Mouse (Mus musculus) hindbrain, embryonic 15.5 days (tissue): ENCODE data around the gene Mrpl33. TPM values are rescaled to one million over a fixed set of nuclear protein-coding genes. Genes with fewer than 3 reads are reported as not detected.

Experiments used
- ATAC-seq: fragments of 200-750 bp; cut with Nextera tagmentation; 2 replicates; pipeline ENCODE4 v1.8.0; 2017; ENCODE audit warnings: low read depth, moderate number of reproducible peaks, moderate TSS enrichment; ENCODE audit not compliant: low FRiP score
- H3K27ac ChIP-seq: fragments of 300-500 bp; sonication (generic); replicated peaks from 2 replicates; pipeline ENCODE4 v1.5.1; 2015; ENCODE audit warnings: mild to moderate bottlenecking, inconsistent platforms
- H3K27me3 ChIP-seq: fragments of 300-500 bp; sonication (generic); 2 replicates; pipeline ENCODE4 v1.6.1; 2015; ENCODE audit warnings: control low read depth, inconsistent platforms
- H3K36me3 ChIP-seq: fragments of 300-500 bp; sonication (generic); 2 replicates; pipeline ENCODE4 v1.6.1; 2015; ENCODE audit warnings: control low read depth, inconsistent platforms
- H3K4me1 ChIP-seq: fragments of 300-500 bp; sonication (generic); replicated peaks from 2 replicates; pipeline ENCODE4 v1.6.1; 2015; ENCODE audit warnings: control low read depth, inconsistent platforms
- H3K4me2 ChIP-seq: fragments of 300-500 bp; sonication (generic); 2 replicates; pipeline ENCODE4 v1.6.1; 2015; ENCODE audit warnings: moderate library complexity, mild to moderate bottlenecking, inconsistent platforms
- H3K4me3 ChIP-seq: fragments of 300-500 bp; sonication (generic); 2 replicates; pipeline ENCODE4 v1.5.1; 2015; ENCODE audit warnings: mild to moderate bottlenecking, inconsistent platforms
- H3K9ac ChIP-seq: fragments of 300-500 bp; sonication (generic); 2 replicates; pipeline ENCODE4 v1.6.1; 2015; ENCODE audit warnings: inconsistent platforms
- H3K9me3 ChIP-seq: fragments of 300-500 bp; sonication (generic); 2 replicates; pipeline ENCODE4 v1.6.1; 2016; ENCODE audit warnings: control low read depth, inconsistent platforms
- WGBS: fragments of 180-500 bp; shearing (Covaris S2); methylation state at CpG from one replicate; pipeline ENCODE4 v1.1.7; 2015; 5-methylcytosine and 5-hydroxymethylcytosine counted together
- polyA plus RNA-seq: library from polyadenylated mRNA; unstranded; fragments of >200 nt; fragmentation: Nextera tagmentation; extraction: Ambion mirVana; gene quantifications from 2 replicates; pipeline ENCODE4 v1.2.1, GENCODE M21; 2015

Gene Mrpl33
- polyA plus RNA-seq, 1 experiment from 2014 or later = 213 TPM

DNA sequence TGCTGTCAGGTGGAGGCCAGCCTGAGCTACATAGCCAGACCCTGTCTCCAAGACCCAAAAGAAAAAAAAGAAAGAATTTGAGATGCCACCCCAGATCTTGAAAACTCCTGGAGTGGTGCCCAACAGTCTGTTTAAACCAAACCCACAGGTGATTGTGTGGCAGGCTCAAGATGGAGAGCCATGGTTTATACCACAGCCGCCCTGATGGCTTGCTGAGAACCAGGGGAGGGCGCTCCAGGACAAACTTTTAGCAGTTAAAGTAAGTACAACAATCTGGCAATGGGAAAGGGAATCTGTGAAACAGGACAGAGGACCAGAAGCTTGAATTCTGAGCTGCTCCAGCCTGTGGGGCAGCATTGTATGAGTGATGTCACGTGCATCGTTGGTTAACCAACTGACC is 1.8 kb downstream of the Mrpl33 start:
- Histone ChIP-seq H3K4me2 (no peak overlapping the region), H3K9ac (no peak overlapping the region), H3K36me3 (no peaks in the 10 kb centered on the region), H3K27ac (no peak overlapping the region), H3K27me3 (no peaks in the 10 kb centered on the region; the same call in 1 of the 2 replicates), H3K4me1 (peaks cover 9% of the 10 kb centered on the region), H3K9me3 (no peaks in the 10 kb centered on the region), H3K4me3 (no peak overlapping the region)
- ATAC-seq = no peak
- 57% methylated on average over 4 of the region's 4 CpGs for WGBS

DNA sequence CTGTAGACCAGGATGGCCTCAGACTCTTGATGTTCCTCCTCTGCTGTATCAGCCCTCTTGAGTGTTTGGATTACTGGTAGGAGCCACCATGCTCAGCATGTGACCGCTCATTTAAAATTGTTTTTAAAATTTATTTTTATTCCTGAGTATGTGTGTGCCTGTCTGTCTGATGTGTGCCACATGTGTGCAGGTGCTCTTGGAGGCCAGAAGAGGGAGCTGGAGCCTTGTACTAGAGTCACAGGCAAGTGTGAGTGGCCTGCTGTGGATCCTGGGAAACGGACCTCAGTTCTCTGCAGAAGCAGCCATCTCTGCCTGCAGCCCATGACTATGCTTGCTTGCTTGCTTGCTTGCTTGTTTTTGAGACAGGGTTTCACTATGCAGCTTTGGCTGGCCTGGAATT is 2.4 kb downstream of the Mrpl33 start:
- Histone ChIP-seq H3K4me2 (no peak overlapping the region), H3K36me3 (no peaks in the 10 kb centered on the region), H3K27ac (no peak overlapping the region), H3K4me3 (no peak overlapping the region), H3K9me3 (no peaks in the 10 kb centered on the region), H3K27me3 (no peaks in the 10 kb centered on the region; the same call in 1 of the 2 replicates), H3K9ac (no peak overlapping the region), H3K4me1 (peaks cover 9% of the 10 kb centered on the region)
- no peak for ATAC-seq
- 79% methylated on average over 2 of the region's 2 CpGs for WGBS

DNA sequence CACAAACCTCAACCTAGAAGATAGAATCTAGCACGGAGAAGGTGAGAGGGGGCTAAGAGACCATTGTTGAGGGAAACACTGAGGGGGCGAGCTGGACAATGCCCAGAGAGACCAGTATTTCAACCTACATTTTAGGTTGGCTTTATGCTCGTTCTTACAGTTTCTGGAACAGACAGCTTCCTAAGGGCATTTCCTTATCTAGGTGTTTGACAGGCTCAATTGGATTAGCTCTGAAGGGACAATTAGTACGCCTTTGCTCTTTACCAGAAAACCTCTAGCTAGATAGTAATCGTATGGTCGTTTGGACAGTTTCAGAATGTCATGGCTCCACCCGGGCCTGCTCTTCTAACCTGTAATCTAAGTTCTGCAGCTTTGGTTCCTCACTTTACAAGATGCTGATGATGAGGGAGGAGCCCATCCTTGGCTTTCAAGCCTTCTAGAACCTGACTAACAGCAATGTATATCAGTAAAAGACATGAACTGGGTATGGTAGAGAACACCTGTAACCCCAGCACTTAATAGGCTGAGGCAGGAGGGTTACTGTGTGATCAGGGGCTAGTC is 4.5 kb downstream of the Mrpl33 start:
- 85% methylated on average over 7 of the region's 7 CpGs for WGBS
- ATAC-seq = no peak

DNA sequence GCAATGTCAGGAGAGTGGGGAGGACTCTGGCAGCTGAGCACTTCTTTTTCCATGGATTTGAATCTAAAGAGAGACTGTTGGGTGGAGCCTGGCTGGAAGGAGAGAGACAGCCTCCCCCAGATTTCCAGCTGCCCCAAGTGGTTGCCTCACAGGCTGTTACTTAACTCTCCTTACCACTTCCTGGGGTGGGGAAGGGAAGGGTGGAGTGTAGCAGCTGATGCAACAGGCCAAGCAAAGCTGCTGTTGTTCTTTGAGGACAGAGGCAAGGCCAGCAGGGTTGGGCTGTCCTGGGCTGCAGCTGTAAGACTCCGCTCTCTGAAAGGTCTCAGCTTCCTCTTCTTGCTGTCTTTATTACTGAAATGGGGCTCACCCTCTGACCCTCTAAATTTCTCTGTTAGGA is 5.6 kb downstream of the Mrpl33 start:
- Histone ChIP-seq H3K4me2 (no peak overlapping the region), H3K9me3 (no peaks in the 10 kb centered on the region), H3K27me3 (no peaks in the 10 kb centered on the region), H3K9ac (no peak overlapping the region), H3K4me1 (no peaks in the 10 kb centered on the region), H3K27ac (no peak overlapping the region), H3K4me3 (no peak overlapping the region), H3K36me3 (no peaks in the 10 kb centered on the region)
- ATAC-seq = no peak
- WGBS = 86% methylated on average over 1 of the region's 1 CpGs

More for the DNA sequence above, 4.5 kb downstream of the Mrpl33 start:
- Histone ChIP-seq H3K27ac (no peak overlapping the region), H3K4me2 (no peak overlapping the region), H3K4me1 (peaks cover 9% of the 10 kb centered on the region), H3K4me3 (no peak overlapping the region), H3K9ac (no peak overlapping the region), H3K36me3 (no peaks in the 10 kb centered on the region), H3K9me3 (no peaks in the 10 kb centered on the region), H3K27me3 (no peaks in the 10 kb centered on the region)

DNA sequence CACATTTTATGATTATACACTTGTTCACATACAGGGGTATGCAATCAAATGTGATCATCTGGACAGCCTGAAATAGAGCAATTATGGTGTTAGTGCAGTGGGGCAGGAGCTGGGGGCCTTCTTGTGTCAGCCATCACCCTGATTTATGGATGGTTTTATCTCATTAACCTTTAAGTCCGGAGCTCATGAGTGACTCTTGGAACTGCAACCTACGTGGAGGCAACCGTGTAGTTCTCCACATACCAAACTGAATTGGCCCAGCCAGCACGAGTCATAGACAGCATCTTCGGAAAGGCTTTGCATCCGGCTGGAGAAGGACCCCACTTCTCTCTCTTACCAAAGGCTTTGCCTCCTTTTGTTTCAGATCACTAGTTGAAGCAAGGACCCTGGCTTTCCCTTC is 7.0 kb downstream of the Mrpl33 start:
- Histone ChIP-seq H3K4me2 (no peak overlapping the region), H3K9ac (no peak overlapping the region), H3K4me1 (no peaks in the 10 kb centered on the region), H3K4me3 (no peak overlapping the region), H3K27me3 (no peaks in the 10 kb centered on the region), H3K27ac (no peak overlapping the region), H3K9me3 (no peaks in the 10 kb centered on the region), H3K36me3 (no peaks in the 10 kb centered on the region)
- ATAC-seq = no peak
- 91% methylated on average over 6 of the region's 6 CpGs for WGBS

DNA sequence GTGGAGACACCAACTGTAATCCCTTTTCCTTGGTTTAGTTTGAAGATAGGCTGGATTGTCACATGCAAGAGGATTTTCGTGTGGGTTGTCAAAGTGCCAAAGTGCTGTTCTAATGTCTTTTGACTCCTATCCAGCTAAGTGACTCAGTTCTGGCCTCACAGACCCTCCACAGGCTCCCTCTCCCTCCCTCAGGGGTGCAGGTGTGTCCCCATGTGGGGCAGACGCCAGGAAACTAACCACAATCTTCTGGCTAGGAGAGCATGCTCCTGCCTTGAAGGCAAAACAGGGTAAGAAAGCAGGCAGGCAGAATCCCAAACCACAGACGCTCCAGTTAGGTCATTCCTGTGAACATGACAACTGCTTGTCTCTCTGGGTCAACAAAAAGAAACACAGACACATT is 9.4 kb downstream of the Mrpl33 start:
- no peak for ATAC-seq
- H3K4me1 ChIP-seq = no peaks in the 10 kb centered on the region
- H3K36me3 ChIP-seq = no peaks in the 10 kb centered on the region
- H3K9ac ChIP-seq = no peak overlapping the region
- no peak overlapping the region for H3K4me2 ChIP-seq
- H3K27ac ChIP-seq = no peak overlapping the region
- H3K4me3 ChIP-seq = no peak overlapping the region
- WGBS = 60% methylated on average over 3 of the region's 3 CpGs
- no peaks in the 10 kb centered on the region for H3K9me3 ChIP-seq
- no peaks in the 10 kb centered on the region for H3K27me3 ChIP-seq

DNA sequence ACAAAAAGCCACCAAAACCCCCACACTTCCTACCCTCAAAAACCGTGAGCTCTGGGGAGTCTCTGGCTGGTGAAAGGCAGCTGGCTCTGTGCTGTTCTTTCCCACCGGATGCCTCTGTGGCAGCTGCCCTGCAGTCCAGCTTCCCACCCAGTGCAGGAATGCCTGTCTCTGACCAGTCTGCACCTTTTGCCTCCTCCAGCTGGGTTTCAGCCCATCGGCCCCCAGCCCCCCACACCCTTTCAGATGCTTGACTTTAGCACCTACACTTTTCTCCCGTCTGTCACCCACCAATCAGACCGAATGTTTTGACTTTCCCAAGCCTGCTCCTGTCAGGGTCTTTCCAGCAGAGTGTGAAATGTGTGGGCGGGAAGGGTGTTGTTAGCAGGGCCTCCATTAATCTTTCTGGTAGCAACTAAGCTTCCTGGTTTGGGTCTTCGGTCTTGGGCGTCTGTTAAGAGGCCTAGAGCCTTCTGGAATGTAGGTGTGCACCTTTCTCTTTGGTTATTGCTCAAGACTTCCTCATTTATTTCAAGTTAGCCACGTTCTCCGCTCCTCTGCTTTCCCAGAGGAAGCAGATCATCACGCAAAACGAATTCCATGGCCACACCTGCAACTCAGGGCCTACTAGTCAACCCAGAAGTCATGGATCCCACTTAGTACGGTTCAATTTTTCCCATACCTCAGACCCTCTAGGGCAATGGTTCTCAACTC is 13.8 kb downstream of the Mrpl33 start:
- ATAC-seq = no peak
- no peaks in the 10 kb centered on the region for H3K36me3 ChIP-seq
- H3K27me3 ChIP-seq = no peaks in the 10 kb centered on the region
- peaks cover 19% of the 10 kb centered on the region for H3K4me1 ChIP-seq
- 83% methylated on average over 13 of the region's 13 CpGs for WGBS
- no peak overlapping the region for H3K27ac ChIP-seq
- H3K4me3 ChIP-seq = no peak overlapping the region
- H3K9me3 ChIP-seq = no peaks in the 10 kb centered on the region
- H3K4me2 ChIP-seq = no peak overlapping the region
- H3K9ac ChIP-seq = no peak overlapping the region

DNA sequence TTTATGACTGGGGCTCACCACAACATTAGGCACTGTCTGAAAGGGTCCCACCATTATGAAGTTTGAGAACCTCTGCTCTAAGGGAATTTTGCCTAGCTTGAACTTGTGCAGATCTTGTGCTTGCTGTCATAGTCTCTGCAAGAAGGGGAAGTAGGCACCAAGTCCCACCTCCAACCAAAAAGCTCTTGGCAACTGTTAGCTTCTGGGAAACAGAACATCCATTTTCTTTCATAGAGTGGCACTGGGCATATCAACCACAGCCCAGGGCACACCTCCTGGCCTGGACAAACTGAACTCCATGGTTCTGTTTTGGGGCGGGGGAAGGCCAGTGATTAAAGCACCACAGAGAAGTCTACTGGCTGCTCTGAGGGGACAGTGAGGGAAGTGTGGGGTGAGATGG is 14.5 kb downstream of the Mrpl33 start:
- Histone ChIP-seq H3K9me3 (no peaks in the 10 kb centered on the region), H3K9ac (no peak overlapping the region), H3K27ac (no peak overlapping the region), H3K4me1 (peaks cover 19% of the 10 kb centered on the region), H3K4me3 (no peak overlapping the region), H3K36me3 (no peaks in the 10 kb centered on the region), H3K27me3 (no peaks in the 10 kb centered on the region), H3K4me2 (no peak overlapping the region)
- WGBS = 92% methylated on average over 1 of the region's 1 CpGs
- ATAC-seq = no peak

DNA sequence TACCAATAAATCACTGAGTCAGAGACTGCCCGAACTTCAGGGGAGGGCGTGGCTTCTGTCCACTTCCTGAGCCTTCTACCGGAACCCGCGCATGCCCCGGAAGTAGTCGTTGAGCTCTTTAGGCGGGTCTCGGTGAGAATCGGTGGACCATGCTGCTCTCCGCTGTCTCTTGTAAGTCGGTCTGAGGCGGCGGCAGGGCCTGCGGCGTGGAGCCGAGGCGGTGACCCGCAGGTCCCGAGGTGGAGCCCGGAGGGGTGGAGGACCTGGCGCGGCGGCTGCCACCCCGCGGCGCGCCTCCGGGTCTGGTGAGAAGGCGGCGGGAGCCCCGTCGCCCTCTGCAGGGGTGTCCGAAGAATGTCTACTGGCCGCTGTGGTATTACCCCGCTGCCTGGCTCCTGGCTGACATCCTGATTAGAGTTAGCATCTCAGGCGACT is 17.1 kb downstream of the Mrpl33 start:
- Histone ChIP-seq H3K9me3 (no peaks in the 10 kb centered on the region), H3K9ac (peak overlapping the region; percentile 64), H3K4me3 (peak overlapping the region; percentile 96), H3K36me3 (0 out of 2 replicates have a peak, but pooled peaks cover 4% of the 10 kb centered on the region), H3K27me3 (no peaks in the 10 kb centered on the region), H3K27ac (peak overlapping the region; percentile 86), H3K4me1 (peaks cover 19% of the 10 kb centered on the region), H3K4me2 (peak overlapping the region; percentile 66)
- under 1% methylated on average over 37 of the region's 37 CpGs for WGBS
- peak; percentile 97 for ATAC-seq

DNA sequence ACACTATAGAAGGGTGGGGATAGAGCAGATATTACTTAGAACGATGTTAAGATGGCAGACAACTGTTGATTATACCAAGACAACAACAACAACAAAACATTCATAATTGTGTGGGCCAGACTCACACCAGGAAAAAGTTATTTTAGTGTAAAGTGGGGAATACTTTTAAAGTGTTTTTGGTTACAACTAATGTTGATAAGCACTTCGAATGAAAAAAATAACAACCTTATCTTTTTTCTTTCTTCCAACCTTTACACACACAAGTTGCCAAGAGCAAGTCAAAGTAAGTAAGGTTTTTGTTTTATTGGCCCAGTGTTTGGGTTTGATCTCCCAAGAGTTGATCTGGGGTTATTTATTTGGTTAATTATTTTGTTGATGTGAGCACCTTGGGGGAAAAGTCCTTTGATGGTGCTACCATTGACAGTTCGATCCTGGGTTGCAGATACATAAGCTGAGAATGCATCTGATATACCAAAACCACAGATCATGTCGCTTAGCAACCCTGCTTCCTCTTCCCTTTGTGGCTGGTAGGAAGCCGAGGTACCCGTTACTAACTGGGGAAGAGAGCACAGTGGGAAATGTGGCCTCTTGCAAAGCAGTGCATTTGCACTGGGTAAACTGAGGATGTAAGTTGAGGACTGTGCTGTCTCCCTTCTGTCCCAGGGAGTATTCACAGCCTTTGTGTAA is 17.7 kb downstream of the Mrpl33 start:
- ATAC-seq = no peak
- peak overlapping the region; percentile 64 for H3K9ac ChIP-seq
- WGBS = 39% methylated on average over 6 of the region's 6 CpGs

DNA sequence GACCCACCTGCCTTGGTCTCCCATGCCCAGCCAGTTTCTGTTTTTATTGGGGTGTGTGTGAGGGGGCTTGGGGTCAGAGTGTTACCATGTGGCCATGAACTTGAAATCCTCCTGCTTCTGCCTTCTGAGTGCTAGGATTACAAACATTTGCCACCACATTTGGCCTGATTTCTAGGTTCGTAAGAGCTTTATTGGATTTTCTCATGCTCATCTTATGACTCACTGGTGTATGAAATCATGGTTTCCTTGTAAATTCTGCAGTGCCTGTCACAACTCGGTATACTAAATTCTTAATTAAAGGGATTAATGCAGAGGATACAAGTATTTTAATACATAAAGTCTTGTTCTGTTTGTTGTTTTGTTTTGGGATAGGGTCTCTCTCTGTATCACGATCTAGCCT is 23.6 kb downstream of the Mrpl33 start:
- Histone ChIP-seq H3K27me3 (no peaks in the 10 kb centered on the region), H3K4me1 (peaks cover 2% of the 10 kb centered on the region), H3K4me2 (no peak overlapping the region), H3K36me3 (peaks cover 15% of the 10 kb centered on the region), H3K27ac (no peak overlapping the region), H3K9ac (no peak overlapping the region), H3K4me3 (no peak overlapping the region), H3K9me3 (no peaks in the 10 kb centered on the region)
- ATAC-seq = no peak
- WGBS = 98% methylated on average over 3 of the region's 3 CpGs

More for the DNA sequence above, 17.7 kb downstream of the Mrpl33 start:
- no peaks in the 10 kb centered on the region for H3K27me3 ChIP-seq
- peak overlapping the region; percentile 66 for H3K4me2 ChIP-seq
- peak overlapping the region; percentile 96 for H3K4me3 ChIP-seq
- peak overlapping the region; percentile 86 for H3K27ac ChIP-seq
- H3K9me3 ChIP-seq = no peaks in the 10 kb centered on the region
- H3K36me3 ChIP-seq = peaks cover 4% of the 10 kb centered on the region; the same call in 1 of the 2 replicates
- H3K4me1 ChIP-seq = peaks cover 19% of the 10 kb centered on the region

DNA sequence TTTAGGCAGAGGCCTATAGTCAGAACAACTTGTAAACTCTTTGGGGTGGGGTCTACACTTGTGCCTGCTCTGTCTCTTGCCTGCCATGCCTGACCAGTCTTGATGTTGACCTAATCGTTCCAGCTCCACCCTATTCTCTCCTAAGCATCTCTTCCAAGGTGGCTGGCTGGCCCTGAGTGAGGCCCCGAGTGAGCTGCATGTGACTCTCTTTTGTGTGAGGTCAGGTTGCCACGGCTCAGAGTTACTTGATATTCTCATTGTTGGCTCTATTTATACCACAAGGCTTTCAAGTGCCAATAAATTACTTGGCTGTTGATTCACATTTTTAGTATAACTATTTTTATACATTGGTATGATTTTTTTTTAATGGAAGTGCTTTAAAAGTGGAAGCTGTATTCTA is 30.4 kb downstream of the Mrpl33 start:
- H3K4me2 ChIP-seq = no peak overlapping the region
- peaks cover 8% of the 10 kb centered on the region for H3K36me3 ChIP-seq
- no peak overlapping the region for H3K27ac ChIP-seq
- no peak overlapping the region for H3K4me3 ChIP-seq
- H3K27me3 ChIP-seq = no peaks in the 10 kb centered on the region
- ATAC-seq = no peak
- H3K9ac ChIP-seq = no peak overlapping the region
- 42% methylated on average over 3 of the region's 3 CpGs for WGBS
- no peaks in the 10 kb centered on the region for H3K9me3 ChIP-seq
- no peaks in the 10 kb centered on the region for H3K4me1 ChIP-seq
